Mouse (Mus musculus): ENCODE measurements around the gene Gm40193. TPM values are rescaled to one million over a fixed set of nuclear protein-coding genes. Genes with fewer than 3 reads are reported as not detected.

The Gm40193 gene
- polyA plus RNA-seq (2012): not detected in 2 replicates

GRCm38 (mm10) chr11:70532839-70533238 is at the start of gene Gm40193:
TSS of gene Gm40193 (minus strand) at chr11:70532939.

GRCm38 (mm10) chr11:70562287-70562994 is 29.7 kb upstream of the Gm40193 start, which contains the start of gene Mink1:
TSS of gene Mink1 (plus strand) at chr11:70562881.

GRCm38 (mm10) chr11:70539877-70540587 is 7.3 kb upstream of the Gm40193 start, which contains the start of gene Pld2:
TSS of gene Pld2 (plus strand) at chr11:70540064.

GRCm38 (mm10) chr11:70525184-70525678 is 7.5 kb downstream of the Gm40193 start, which contains the start of gene Psmb6:
TSS of gene Psmb6 (plus strand) at chr11:70525367.

GRCm38 (mm10) chr11:70518923-70519322 is 13.8 kb downstream of the Gm40193 start, which contains the start of gene Gltpd2:
TSS of gene Gltpd2 (plus strand) at chr11:70519196.

GRCm38 (mm10) chr11:70514288-70514687 is 18.5 kb downstream of the Gm40193 start, which contains the start of gene Vmo1:
TSS of gene Vmo1 (minus strand) at chr11:70514616.

GRCm38 (mm10) chr11:70504970-70505369 is 27.8 kb downstream of the Gm40193 start, which contains the start of gene Tm4sf5:
TSS of gene Tm4sf5 (plus strand) at chr11:70505244.

Other genes starting within 250 kb of the Gm40193 start
- 0.18 and 0.60 TPM in 2 replicates for gene Alox12e, start 210.3 kb downstream of the Gm40193 start, polyA plus RNA-seq (2012)
- gene Alox15, start 180.9 kb downstream of the Gm40193 start, polyA plus RNA-seq (2012): 0.28 and 0.83 TPM in 2 replicates
- 62.0 and 64.7 TPM in 2 replicates for gene Pelp1, start 122.9 kb downstream of the Gm40193 start, polyA plus RNA-seq (2012)
- gene Arrb2, start 100.3 kb downstream of the Gm40193 start, polyA plus RNA-seq (2012): 349 and 402 TPM in 2 replicates
- gene Med11, start 81.0 kb downstream of the Gm40193 start, polyA plus RNA-seq (2012): 24.9 and 28.5 TPM in 2 replicates
- 0.09 and 0.15 TPM in 2 replicates for gene Zmynd15, start 73.5 kb downstream of the Gm40193 start, polyA plus RNA-seq (2012)
- 1.6 and 1.8 TPM in 2 replicates for gene Cxcl16, start 73.0 kb downstream of the Gm40193 start, polyA plus RNA-seq (2012)
- 0.42 TPM in 1 of 2 replicates, not detected in the other for gene Tm4sf5, start 27.7 kb downstream of the Gm40193 start, polyA plus RNA-seq (2012)
- gene Vmo1, start 18.3 kb downstream of the Gm40193 start, polyA plus RNA-seq (2012): not detected in 2 replicates
- gene Gltpd2, start 13.7 kb downstream of the Gm40193 start, polyA plus RNA-seq (2012): not detected in 2 replicates
- gene Psmb6, start 7.6 kb downstream of the Gm40193 start, polyA plus RNA-seq (2012): 185 and 211 TPM in 2 replicates
- gene Pld2, start 7.1 kb upstream of the Gm40193 start, polyA plus RNA-seq (2012): 1.1 TPM in 2 replicates
- gene Mink1, start 29.9 kb upstream of the Gm40193 start, polyA plus RNA-seq (2012): 117 and 179 TPM in 2 replicates
- 0.17 TPM in 1 of 2 replicates, not detected in the other for gene 4930544D05Rik, start 82.9 kb upstream of the Gm40193 start, polyA plus RNA-seq (2012)
- 1.0 and 1.2 TPM in 2 replicates for gene Chrne, start 86.3 kb upstream of the Gm40193 start, polyA plus RNA-seq (2012)
- 3.5 and 6.6 TPM in 2 replicates for gene Gp1ba, start 106.2 kb upstream of the Gm40193 start, polyA plus RNA-seq (2012)
- 78.2 and 81.9 TPM in 2 replicates for gene Rnf167, start 114.3 kb upstream of the Gm40193 start, polyA plus RNA-seq (2012)
- 60.3 and 74.3 TPM in 2 replicates for gene Slc25a11, start 114.5 kb upstream of the Gm40193 start, polyA plus RNA-seq (2012)
- gene Pfn1, start 121.7 kb upstream of the Gm40193 start, polyA plus RNA-seq (2012): 3,087 and 3,292 TPM in 2 replicates
- gene Eno3, start 124.3 kb upstream of the Gm40193 start, polyA plus RNA-seq (2012): 3.1 and 4.0 TPM in 2 replicates
- 143 and 161 TPM in 2 replicates for gene Spag7, start 136.5 kb upstream of the Gm40193 start, polyA plus RNA-seq (2012)
- 24.6 and 31.2 TPM in 2 replicates for gene Camta2, start 155.2 kb upstream of the Gm40193 start, polyA plus RNA-seq (2012)
- not detected in 2 replicates for gene Inca1, start 167.2 kb upstream of the Gm40193 start, polyA plus RNA-seq (2012)
- gene Kif1c, start 167.6 kb upstream of the Gm40193 start, polyA plus RNA-seq (2012): 18.0 and 20.3 TPM in 2 replicates
- gene Zfp3, start 231.3 kb upstream of the Gm40193 start, polyA plus RNA-seq (2012): 1.4 and 1.6 TPM in 2 replicates